Mouse (Mus musculus) forebrain, embryonic 14.5 days (tissue): Measurements from ENCODE around the gene Lrrc75a. TPM values are rescaled to one million over a fixed set of nuclear protein-coding genes. Genes with fewer than 3 reads are reported as not detected.

Source experiments
- ATAC-seq: fragments of 200-750 bp; cut with Nextera tagmentation; 2 replicates; pipeline ENCODE4 v1.8.0; 2017; ENCODE audit warnings: mild to moderate bottlenecking, moderate library complexity
- DNase-seq: peaks from one replicate; pipeline ENCODE4 v3.0.0-alpha.2; 2015; ENCODE audit warnings: low spot score
- H3K27ac ChIP-seq: fragments of 300-500 bp; sonication (generic); 2 replicates; pipeline ENCODE4 v1.5.1; 2014; ENCODE audit warnings: low read depth, mild to moderate bottlenecking, control low read depth, low read length, moderate library complexity
- H3K27me3 ChIP-seq: fragments of 300-500 bp; sonication (generic); replicated peaks from 2 replicates; pipeline ENCODE4 v1.6.1; 2014; ENCODE audit warnings: low read length, control low read depth, mixed read lengths; ENCODE audit not compliant: control insufficient read depth, insufficient read depth
- H3K36me3 ChIP-seq: fragments of 300-500 bp; sonication (generic); 2 replicates; pipeline ENCODE4 v1.6.1; 2014; ENCODE audit warnings: low read length, control low read depth; ENCODE audit not compliant: control insufficient read depth, insufficient read depth
- H3K4me1 ChIP-seq: fragments of 300-500 bp; sonication (generic); 2 replicates; pipeline ENCODE4 v1.6.1; 2014; ENCODE audit warnings: antibody characterized with exemption, low read length, control low read depth; ENCODE audit not compliant: control insufficient read depth, insufficient read depth
- H3K4me2 ChIP-seq: fragments of 300-500 bp; sonication (generic); 2 replicates; pipeline ENCODE4 v1.6.1; 2014; ENCODE audit warnings: mild to moderate bottlenecking, control low read depth, low read length
- H3K4me3 ChIP-seq: fragments of 300-500 bp; sonication (generic); 2 replicates; pipeline ENCODE4 v1.5.1; 2014; ENCODE audit warnings: low read depth, low read length, control low read depth
- H3K9ac ChIP-seq: fragments of 300-500 bp; sonication (generic); 2 replicates; pipeline ENCODE4 v1.6.1; 2014; ENCODE audit warnings: mild to moderate bottlenecking, low read length, control low read depth, moderate library complexity
- H3K9me3 ChIP-seq: fragments of 300-500 bp; sonication (generic); replicated peaks from 2 replicates; pipeline ENCODE4 v1.6.1; 2016; ENCODE audit warnings: low read length, control low read depth, mixed read lengths; ENCODE audit not compliant: control insufficient read depth
- whole genome bisulfite sequencing: fragments of 180-500 bp; shearing (Covaris S2); extraction: QIAGEN DNeasy Blood & Tissue Kit; methylation state at CpG from one replicate; pipeline ENCODE4 v1.1.7; 2014; 5-methylcytosine and 5-hydroxymethylcytosine counted together
- polyA plus RNA-seq: library from polyadenylated mRNA; unstranded; fragments of >200 nt; fragmentation: Nextera tagmentation; extraction: Ambion mirVana; gene quantifications from 2 replicates; pipeline ENCODE4 v1.2.1, GENCODE M21; 2014

Lrrc75a gene
- polyA plus RNA-seq, 1 experiment from 2014 or later: 9.6 TPM

DNA sequence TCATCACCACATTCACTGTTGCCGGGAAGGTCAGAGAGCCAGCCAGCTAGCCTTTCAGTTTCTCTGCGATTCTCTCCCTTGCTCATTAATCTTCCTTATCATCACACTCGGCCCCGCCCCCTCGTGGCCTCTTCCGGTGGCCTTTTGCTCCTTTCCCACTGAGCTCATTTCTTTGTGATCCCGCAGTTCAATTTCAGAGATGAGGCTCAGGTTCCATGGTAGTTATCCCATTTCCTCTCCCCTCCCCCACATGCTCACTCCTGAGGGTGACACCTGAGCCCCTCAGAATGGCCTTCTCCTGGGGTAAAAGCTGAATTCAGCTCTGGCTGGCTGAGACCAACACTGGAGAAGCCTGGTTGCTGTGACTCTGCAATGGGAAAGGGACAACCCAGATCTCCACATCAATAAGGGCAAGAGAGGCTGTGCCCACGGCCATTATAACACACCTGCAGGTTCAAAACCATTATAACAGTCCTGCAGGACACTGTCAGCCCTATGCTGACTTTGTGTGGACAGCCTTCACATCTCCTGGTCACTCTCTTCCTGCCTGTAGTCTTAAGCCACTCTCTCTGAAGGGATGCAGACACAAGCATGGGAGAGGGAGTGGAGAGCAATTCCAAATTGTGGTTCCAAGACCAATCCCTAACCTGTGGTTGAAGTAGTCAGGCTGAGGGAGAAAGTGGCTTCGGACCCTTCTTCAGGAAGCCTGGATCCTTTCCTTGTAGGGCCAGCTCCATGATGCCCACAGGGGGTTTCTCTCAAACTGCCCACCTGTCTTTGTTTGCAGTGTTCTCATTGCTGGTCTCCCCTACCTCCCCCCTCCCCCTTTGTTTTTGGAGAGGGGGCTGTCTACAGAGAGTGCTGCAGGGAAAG lies 18.7 kb downstream of the Lrrc75a start:
- Histone ChIP-seq H3K27ac (peak overlapping the region; percentile 78), H3K9me3 (no peaks in the 10 kb centered on the region), H3K36me3 (no peaks in the 10 kb centered on the region), H3K9ac (peak overlapping the region; percentile 49; the same call in 1 of the 2 replicates), H3K4me2 (peak overlapping the region; percentile 44), H3K27me3 (no peaks in the 10 kb centered on the region), H3K4me3 (no peak overlapping the region), H3K4me1 (peaks cover 31% of the 10 kb centered on the region)
- ATAC-seq: 0 out of 2 replicates have a peak, but pooled peaks have one; percentile 1
- 2% methylated on average over 9 of the region's 9 CpGs for WGBS
- no peak for DNase-seq

GRCm38 (mm10) chr11:62624341-62625291 lies 23.7 kb downstream of the Lrrc75a start:
- Histone ChIP-seq H3K4me3 (no peak overlapping the region), H3K27me3 (no peaks in the 10 kb centered on the region), H3K4me1 (peaks cover 20% of the 10 kb centered on the region), H3K9ac (no peak overlapping the region), H3K9me3 (no peaks in the 10 kb centered on the region), H3K4me2 (no peak overlapping the region), H3K36me3 (no peaks in the 10 kb centered on the region), H3K27ac (peak overlapping the region; percentile 80)
- peak; percentile 71 for DNase-seq
- ATAC-seq: peak; percentile 84
- 61% methylated on average over 10 of the region's 10 CpGs for WGBS

DNA sequence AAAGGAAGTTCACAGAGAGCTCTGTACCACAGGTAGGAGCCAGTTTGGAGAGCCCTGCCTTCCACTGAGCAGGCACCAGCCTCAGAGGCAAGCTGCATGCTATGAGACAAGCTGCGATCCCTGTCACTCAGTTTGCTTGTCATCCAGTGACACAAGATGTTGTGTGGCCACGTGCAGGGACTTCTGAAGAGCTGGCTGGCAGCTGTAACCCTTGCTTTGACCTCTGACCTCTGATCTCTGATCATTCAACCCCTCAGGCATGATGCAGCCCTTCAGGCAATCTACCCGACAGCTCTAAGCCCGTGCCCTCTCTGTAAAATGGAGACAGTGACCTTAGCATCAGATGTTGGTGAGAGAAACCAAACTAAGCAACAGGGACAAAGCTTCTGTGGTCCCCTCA lies 25.5 kb downstream of the Lrrc75a start:
- no peak for DNase-seq
- H3K9ac ChIP-seq: no peak overlapping the region
- H3K27me3 ChIP-seq: no peaks in the 10 kb centered on the region
- no peak for ATAC-seq
- 0 out of 2 replicates have a peak, but pooled peaks cover 7% of the 10 kb centered on the region for H3K4me1 ChIP-seq
- H3K4me2 ChIP-seq: no peak overlapping the region
- peaks cover 9% of the 10 kb centered on the region; the same call in 1 of the 2 replicates for H3K36me3 ChIP-seq
- no peaks in the 10 kb centered on the region for H3K9me3 ChIP-seq
- no peak overlapping the region for H3K27ac ChIP-seq
- WGBS: 71% methylated on average over 4 of the region's 4 CpGs
- H3K4me3 ChIP-seq: no peak overlapping the region

- no peak overlapping the region for H3K9ac ChIP-seq
- H3K36me3 ChIP-seq: peaks cover 9% of the 10 kb centered on the region; the same call in 1 of the 2 replicates
- H3K27ac ChIP-seq: no peak overlapping the region
- 0 out of 2 replicates have a peak, but pooled peaks cover 7% of the 10 kb centered on the region for H3K4me1 ChIP-seq
- H3K27me3 ChIP-seq: no peaks in the 10 kb centered on the region
- no peak for DNase-seq
- H3K9me3 ChIP-seq: no peaks in the 10 kb centered on the region
- 82% methylated on average over 4 of the region's 4 CpGs for WGBS
- no peak for ATAC-seq
- no peak overlapping the region for H3K4me3 ChIP-seq
- H3K4me2 ChIP-seq: no peak overlapping the region
Observed at GRCm38 (mm10) chr11:62621586-62622283, 26.6 kb downstream of the Lrrc75a start.

- H3K4me2 ChIP-seq: no peak overlapping the region
Observed at GRCm38 (mm10) chr11:62621079-62621478, 27.2 kb downstream of the Lrrc75a start.

GRCm38 (mm10) chr11:62615456-62615855 lies 32.9 kb downstream of the Lrrc75a start:
- Histone ChIP-seq H3K4me1 (peaks cover 17% of the 10 kb centered on the region), H3K27me3 (no peaks in the 10 kb centered on the region), H3K27ac (peak overlapping the region; percentile 1; the same call in 1 of the 2 replicates), H3K9me3 (no peaks in the 10 kb centered on the region), H3K9ac (no peak overlapping the region), H3K36me3 (peaks cover 9% of the 10 kb centered on the region; the same call in 1 of the 2 replicates), H3K4me3 (no peak overlapping the region), H3K4me2 (no peak overlapping the region)
- DNase-seq (no peak), ATAC-seq (no peak)
- 82% methylated on average over 4 of the region's 4 CpGs for WGBS

More at GRCm38 (mm10) chr11:62621079-62621478, 27.2 kb downstream of the Lrrc75a start:
- Histone ChIP-seq H3K9me3 (no peaks in the 10 kb centered on the region), H3K9ac (no peak overlapping the region), H3K27ac (no peak overlapping the region), H3K4me3 (no peak overlapping the region), H3K36me3 (peaks cover 9% of the 10 kb centered on the region; the same call in 1 of the 2 replicates), H3K4me1 (0 out of 2 replicates have a peak, but pooled peaks cover 7% of the 10 kb centered on the region), H3K27me3 (no peaks in the 10 kb centered on the region)
- ATAC-seq: no peak
- WGBS: 94% methylated on average over 8 of the region's 8 CpGs
- no peak for DNase-seq

- peak overlapping the region; percentile 94 for H3K27ac ChIP-seq
- no peak overlapping the region for H3K4me3 ChIP-seq
- peaks cover 17% of the 10 kb centered on the region for H3K4me1 ChIP-seq
- H3K36me3 ChIP-seq: peaks cover 9% of the 10 kb centered on the region; the same call in 1 of the 2 replicates
- no peaks in the 10 kb centered on the region for H3K27me3 ChIP-seq
- WGBS: 77% methylated on average over 8 of the region's 8 CpGs
- H3K4me2 ChIP-seq: no peak overlapping the region
- H3K9me3 ChIP-seq: no peaks in the 10 kb centered on the region
- ATAC-seq (no peak), DNase-seq (no peak)
- peak overlapping the region; percentile 63; the same call in 1 of the 2 replicates for H3K9ac ChIP-seq
Observed at GRCm38 (mm10) chr11:62614876-62615410, 33.4 kb downstream of the Lrrc75a start.
